ENCODE assay signal across 20 mouse cellular contexts in the genomic region with DNA sequence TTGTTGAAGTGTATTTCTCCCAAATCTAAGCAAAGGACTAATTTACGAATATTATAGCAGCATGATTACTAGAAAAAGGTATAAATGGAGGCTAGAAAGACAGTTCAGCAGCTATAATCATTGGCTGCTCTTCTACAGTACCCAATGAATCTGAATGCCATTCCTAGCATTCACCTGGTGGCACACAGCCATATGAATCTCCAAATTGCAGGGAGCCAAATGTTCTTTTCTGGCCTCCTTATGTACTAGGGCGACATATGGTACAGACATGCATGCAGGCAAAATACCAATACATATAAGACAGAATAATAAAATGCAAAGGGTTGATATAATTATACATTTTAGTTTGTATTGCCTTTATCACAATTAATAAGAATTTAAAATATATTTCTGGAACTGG.
A peak's percentile ranks its signal among the peaks of the same experiment; 100 is the strongest.
DNase-seq lines count a peak whose midpoint lies in the region; ATAC-seq and TF ChIP-seq lines count a peak whose summit lies in the region.
"Had no signal": no experiment of that assay in that cellular context is flagged by ENCODE, and none has a peak within 500 bp of the region (broad histone marks: within the 10 kb centered on the region; RNA-seq: fewer than 3 reads in every experiment).

No protein-coding gene starts in this region.

- no peak overlapping the region for H3K4me2 ChIP-seq in forebrain, embryonic 14.5 days (ENCODE audit: low read length)
- H3K4me2 ChIP-seq in forebrain, embryonic 12.5 days: no peak overlapping the region
- H3K4me2 ChIP-seq: embryonic facial prominence, embryonic 12.5 days; forebrain, embryonic 13.5 days; heart, embryonic 13.5 days; hindbrain, embryonic 15.5 days had no signal

- no peak for TF ChIP-seq CTCF in cerebellum, adult 2 months (IDR thresholded peaks at IDR 0.05; ENCODE audit: borderline replicate concordance, insufficient read depth, low read depth, low read length)

- peak; percentile 9 for DNase-seq in forebrain, embryonic 14.5 days (ENCODE audit: low spot score)
- DNase-seq in cerebellum, adult 2 months: peak; percentile 27 to 75
- peak; percentile 65 to 69 for DNase-seq in cerebellum, postnatal 10 days
- DNase-seq in left cerebral cortex, postnatal 36 days (ENCODE audit: low spot score in 2 of 2): no peak
- no peak for DNase-seq in limb, embryonic 10.5 days (ENCODE audit: low spot score)
- no peak for DNase-seq in left cerebral cortex, postnatal 10 days (ENCODE audit: extremely low spot score in 1 of 2, low spot score in 2 of 2)
- DNase-seq in embryonic facial prominence, embryonic 10.5 days (ENCODE audit: low spot score): no peak
- DNase-seq: adrenal gland, postnatal 14 days; embryo, embryonic 11 days; gastrocnemius, adult 2 months; gastrocnemius, postnatal 25 days; heart, adult 11 months; heart, postnatal 36 days; kidney, adult 2 months had no signal

- no peak overlapping the region for H3K9ac ChIP-seq in forebrain, embryonic 14.5 days (ENCODE audit: low read length)
- no peak overlapping the region for H3K9ac ChIP-seq in forebrain, embryonic 12.5 days
- H3K9ac ChIP-seq: embryonic facial prominence, embryonic 12.5 days; forebrain, embryonic 13.5 days; heart, embryonic 13.5 days; hindbrain, embryonic 15.5 days had no signal

- no peak for ATAC-seq in forebrain, embryonic 14.5 days
- ATAC-seq in forebrain, embryonic 12.5 days (ENCODE audit: low FRiP score): no peak
- ATAC-seq: forebrain, embryonic 13.5 days; intestine, embryonic 16.5 days had no signal

- H3K36me3 ChIP-seq in forebrain, embryonic 14.5 days (ENCODE audit: control insufficient read depth, insufficient read depth, low read length): no peaks in the 10 kb centered on the region
- H3K36me3 ChIP-seq in forebrain, embryonic 12.5 days (replicated peaks): no peaks in the 10 kb centered on the region
- H3K36me3 ChIP-seq in limb, embryonic 10.5 days: no peaks in the 10 kb centered on the region
- H3K36me3 ChIP-seq in embryonic facial prominence, embryonic 10.5 days (replicated peaks): no peaks in the 10 kb centered on the region
- H3K36me3 ChIP-seq: embryonic facial prominence, embryonic 12.5 days; heart, embryonic 13.5 days; hindbrain, embryonic 15.5 days had no signal

- TF ChIP-seq POLR2A in cerebellum, adult 2 months (IDR thresholded peaks at IDR 0.05; ENCODE audit: borderline replicate concordance, insufficient read depth, low read length): no peak

- H3K27me3 ChIP-seq in forebrain, embryonic 14.5 days (replicated peaks; ENCODE audit: control insufficient read depth, insufficient read depth, low read length): no peaks in the 10 kb centered on the region
- no peaks in the 10 kb centered on the region for H3K27me3 ChIP-seq in forebrain, embryonic 12.5 days
- no peaks in the 10 kb centered on the region for H3K27me3 ChIP-seq in cerebellum, adult 2 months (ENCODE audit: control insufficient read depth, insufficient read depth, low read length)
- no peaks in the 10 kb centered on the region for H3K27me3 ChIP-seq in limb, embryonic 10.5 days (ENCODE audit: low read depth, poor library complexity, severe bottlenecking)
- no peaks in the 10 kb centered on the region for H3K27me3 ChIP-seq in embryonic facial prominence, embryonic 10.5 days (replicated peaks; ENCODE audit: low read depth, poor library complexity, severe bottlenecking)
- H3K27me3 ChIP-seq: embryonic facial prominence, embryonic 12.5 days; forebrain, embryonic 13.5 days; heart, embryonic 13.5 days; hindbrain, embryonic 15.5 days had no signal

- intact Hi-C loops in left cerebral cortex, postnatal 36 days (cut with DNase I): no loop called here
- intact Hi-C loops in left cerebral cortex, postnatal 10 days (cut with DNase I): no loop called here

- H3K4me1 ChIP-seq in forebrain, embryonic 14.5 days (ENCODE audit: control insufficient read depth, insufficient read depth, low read length): no peaks in the 10 kb centered on the region
- H3K4me1 ChIP-seq in forebrain, embryonic 12.5 days: no peaks in the 10 kb centered on the region
- no peaks in the 10 kb centered on the region for H3K4me1 ChIP-seq in cerebellum, adult 2 months (ENCODE audit: control insufficient read depth, insufficient read depth, low read length)
- H3K4me1 ChIP-seq in limb, embryonic 10.5 days: no peaks in the 10 kb centered on the region
- H3K4me1 ChIP-seq in embryonic facial prominence, embryonic 10.5 days: no peaks in the 10 kb centered on the region
- H3K4me1 ChIP-seq: embryonic facial prominence, embryonic 12.5 days; forebrain, embryonic 13.5 days; heart, embryonic 13.5 days; hindbrain, embryonic 15.5 days had no signal

- no peak overlapping the region for H3K27ac ChIP-seq in forebrain, embryonic 14.5 days (ENCODE audit: low read depth, low read length)
- H3K27ac ChIP-seq in forebrain, embryonic 12.5 days: no peak overlapping the region
- no peak overlapping the region for H3K27ac ChIP-seq in cerebellum, adult 2 months (ENCODE audit: insufficient read depth, low read length)
- no peak overlapping the region for H3K27ac ChIP-seq in limb, embryonic 10.5 days
- no peak overlapping the region for H3K27ac ChIP-seq in embryonic facial prominence, embryonic 10.5 days (replicated peaks)
- H3K27ac ChIP-seq: embryonic facial prominence, embryonic 12.5 days; forebrain, embryonic 13.5 days; gastrocnemius, adult 2 months; heart, embryonic 13.5 days; hindbrain, embryonic 15.5 days had no signal

- WGBS in forebrain, embryonic 14.5 days: 83% methylated on average over 2 of the region's 2 CpGs
- 82% methylated on average over 2 of the region's 2 CpGs for WGBS in forebrain, embryonic 12.5 days
- WGBS in cerebellum, adult 2 months: 43% methylated on average over 2 of the region's 2 CpGs
- WGBS in limb, embryonic 10.5 days: 83% methylated on average over 2 of the region's 2 CpGs
- WGBS in embryonic facial prominence, embryonic 10.5 days: 90% methylated on average over 2 of the region's 2 CpGs

- H3K4me3 ChIP-seq in forebrain, embryonic 14.5 days (ENCODE audit: low read depth, low read length): no peak overlapping the region
- H3K4me3 ChIP-seq in forebrain, embryonic 12.5 days (replicated peaks): no peak overlapping the region
- H3K4me3 ChIP-seq in cerebellum, adult 2 months (replicated peaks; ENCODE audit: insufficient read depth, low read depth, low read length): no peak overlapping the region
- H3K4me3 ChIP-seq in limb, embryonic 10.5 days: no peak overlapping the region
- H3K4me3 ChIP-seq in embryonic facial prominence, embryonic 10.5 days: no peak overlapping the region
- H3K4me3 ChIP-seq: embryonic facial prominence, embryonic 12.5 days; forebrain, embryonic 13.5 days; gastrocnemius, adult 2 months; heart, embryonic 13.5 days; hindbrain, embryonic 15.5 days had no signal

- H3K9me3 ChIP-seq in forebrain, embryonic 14.5 days (replicated peaks; ENCODE audit: control insufficient read depth, low read length): no peaks in the 10 kb centered on the region
- H3K9me3 ChIP-seq in forebrain, embryonic 12.5 days: no peaks in the 10 kb centered on the region
- H3K9me3 ChIP-seq in limb, embryonic 10.5 days (replicated peaks): no peaks in the 10 kb centered on the region
- H3K9me3 ChIP-seq in embryonic facial prominence, embryonic 10.5 days: no peaks in the 10 kb centered on the region
- H3K9me3 ChIP-seq: embryonic facial prominence, embryonic 12.5 days; forebrain, embryonic 13.5 days; heart, embryonic 13.5 days; hindbrain, embryonic 15.5 days had no signal

Comparison
In these comparisons a context has a peak if more than half of its experiments do, and no peak if none do; other contexts are left out.
1. DNase-seq: peak in forebrain, embryonic 14.5 days (single experiment), cerebellum, adult 2 months (2 of 2) and cerebellum, postnatal 10 days (2 of 2); none in left cerebral cortex, postnatal 36 days (0 of 2), limb, embryonic 10.5 days (single experiment), left cerebral cortex, postnatal 10 days (0 of 2) and embryonic facial prominence, embryonic 10.5 days (single experiment).